Mouse (Mus musculus) midbrain, embryonic 10.5 days (tissue): ENCODE results near the gene Hacd1. TPM values are rescaled to one million over a fixed set of nuclear protein-coding genes. Genes with fewer than 3 reads are reported as not detected.
A peak's percentile ranks its signal among the peaks of the same experiment; 100 is the strongest.
"Not testable (repeated sequence)": the region's sequence is repeated elsewhere in the genome, so short reads cannot be mapped to it uniquely, and the experiment has no call there.

Source experiments
- DNase-seq: peaks from one replicate; pipeline ENCODE4 v3.0.0-alpha.2; 2017; ENCODE audit warnings: low spot score
- H3K27ac ChIP-seq: fragments of 300-500 bp; sonication (generic); replicated peaks from 2 replicates; pipeline ENCODE4 v1.5.1; 2016; ENCODE audit warnings: mild to moderate bottlenecking
- H3K27me3 ChIP-seq: fragments of 300-500 bp; sonication (generic); 2 replicates; pipeline ENCODE4 v1.6.1; 2016; ENCODE audit warnings: low read depth, mild to moderate bottlenecking; ENCODE audit not compliant: poor library complexity, severe bottlenecking
- H3K36me3 ChIP-seq: fragments of 300-500 bp; sonication (generic); 2 replicates; pipeline ENCODE4 v1.6.1; 2016; ENCODE audit warnings: mild to moderate bottlenecking, moderate library complexity
- H3K4me1 ChIP-seq: fragments of 300-500 bp; sonication (generic); 2 replicates; pipeline ENCODE4 v1.6.1; 2016
- H3K4me3 ChIP-seq: fragments of 300-500 bp; sonication (generic); 2 replicates; pipeline ENCODE4 v1.5.1; 2016; ENCODE audit warnings: mild to moderate bottlenecking, moderate library complexity
- H3K9me3 ChIP-seq: fragments of 300-500 bp; sonication (generic); replicated peaks from 2 replicates; pipeline ENCODE4 v1.6.1; 2016; ENCODE audit warnings: mild to moderate bottlenecking
- WGBS: fragments of 180-500 bp; shearing (Covaris S2); methylation state at CpG from one replicate; pipeline ENCODE4 v1.1.7; 2016; 5-methylcytosine and 5-hydroxymethylcytosine counted together
- polyA plus RNA-seq: library from polyadenylated mRNA; unstranded; fragments of >200 nt; fragmentation: Nextera tagmentation; extraction: Ambion mirVana; gene quantifications from 2 replicates; pipeline ENCODE4 v1.2.1, GENCODE M21; 2016

Hacd1 gene
- polyA plus RNA-seq, result 42.7 and 50.0 TPM in 2 replicates

DNA sequence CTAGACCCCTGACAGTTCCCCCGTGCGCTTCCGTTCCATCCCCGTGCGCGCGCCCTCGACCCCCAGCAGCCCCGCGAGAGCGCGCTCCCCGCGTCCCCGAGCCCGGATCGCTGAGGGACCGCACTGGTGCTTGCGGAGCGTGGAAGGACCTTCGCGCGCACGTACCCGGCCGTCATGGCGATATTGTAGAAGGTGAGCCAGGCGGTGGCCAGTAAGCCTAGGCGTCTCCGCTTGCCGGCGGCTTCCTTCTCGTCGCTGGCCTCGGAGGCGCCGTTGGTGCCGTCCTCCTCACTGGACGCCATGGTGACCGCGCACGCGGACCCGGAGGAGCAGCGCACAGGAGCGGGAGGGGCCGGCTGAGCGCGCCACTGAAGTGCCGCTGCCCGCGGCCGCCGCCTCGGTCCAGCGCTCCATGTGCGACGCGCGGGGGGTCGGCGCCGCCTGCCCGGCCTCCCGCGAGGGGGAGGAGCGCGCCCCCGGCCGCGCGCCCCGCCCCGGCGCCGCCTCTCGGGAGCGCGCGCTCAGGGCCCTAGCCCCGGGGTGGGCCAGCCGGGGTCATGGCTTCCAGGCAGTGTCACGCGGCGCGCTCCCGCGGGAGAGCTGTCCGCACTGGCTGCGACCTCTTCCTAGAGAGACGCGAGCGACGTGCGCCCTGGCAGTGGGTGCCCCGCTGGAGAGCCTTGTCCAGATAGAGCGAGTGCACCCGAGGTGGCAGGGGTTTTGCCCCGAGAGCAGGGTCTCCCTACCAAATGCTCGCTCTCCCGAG, at the start of gene Hacd1:
Hacd1 (minus strand) TSS at position 570 of the 766 bp plus-strand sequence.
- Histone ChIP-seq H3K4me1 (peaks cover 23% of the 10 kb centered on the region), H3K27ac (peak within 1 kb of the TSS; percentile 93), H3K4me3 (peak within 1 kb of the TSS; percentile 75), H3K27me3 (0 out of 2 replicates have a peak, but pooled peaks cover 3% of the 10 kb centered on the region), H3K9me3 (no peaks in the 10 kb centered on the region), H3K36me3 (no peaks in the 10 kb centered on the region)
- WGBS, result under 1% methylated on average over 95 of the region's 101 CpGs
- peak; percentile 82 for DNase-seq

DNA sequence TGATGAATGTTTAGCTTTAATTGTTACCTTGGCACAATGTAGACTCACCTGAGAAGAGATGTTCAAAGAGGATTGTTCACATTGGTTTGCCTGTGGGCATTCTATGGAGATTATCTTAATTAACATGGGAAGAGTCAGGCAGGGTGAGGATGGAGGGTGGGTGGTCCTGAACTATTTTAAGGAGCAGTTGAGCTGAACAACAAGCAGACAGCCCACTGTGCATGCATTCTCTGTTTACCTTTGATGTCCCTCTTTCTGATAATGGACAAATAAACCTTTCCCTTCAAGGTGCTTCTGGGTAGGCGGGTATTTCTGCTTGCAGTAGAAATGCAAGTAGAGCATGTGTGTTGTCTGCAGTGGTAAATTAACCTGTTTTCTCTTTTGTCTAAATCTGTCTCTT, 48.0 kb upstream of the Hacd1 start:
- DNase-seq, result no peak
- Histone ChIP-seq H3K27ac (no peak overlapping the region), H3K36me3 (peaks cover 37% of the 10 kb centered on the region), H3K4me1 (no peaks in the 10 kb centered on the region), H3K27me3 (no peaks in the 10 kb centered on the region), H3K4me3 (no peak overlapping the region), H3K9me3 (no peaks in the 10 kb centered on the region)
- WGBS, result 74% methylated on average over 1 of the region's 1 CpGs

DNA sequence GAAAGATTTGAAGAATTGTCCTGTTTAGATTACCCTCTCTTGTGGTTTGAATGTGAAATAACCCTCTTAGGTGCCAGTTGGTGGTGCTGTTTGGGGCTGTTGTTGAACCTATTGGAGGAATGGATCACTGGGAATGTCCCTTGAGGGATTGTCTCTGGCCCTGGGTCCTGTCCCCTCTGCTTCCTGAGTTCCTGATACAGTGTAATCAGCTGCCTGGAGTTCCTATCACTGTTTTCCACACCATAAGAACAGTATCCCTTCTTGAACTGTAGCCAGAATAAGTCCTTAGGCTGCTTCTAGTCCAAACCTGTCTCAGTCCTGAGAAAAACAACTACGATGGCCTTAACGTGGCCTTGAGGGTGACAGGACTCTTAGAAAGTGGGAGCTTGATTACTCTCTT, 46.7 kb upstream of the Hacd1 start:
- Histone ChIP-seq H3K9me3 (no peaks in the 10 kb centered on the region), H3K36me3 (peaks cover 31% of the 10 kb centered on the region), H3K27me3 (no peaks in the 10 kb centered on the region), H3K4me1 (no peaks in the 10 kb centered on the region), H3K27ac (no peak overlapping the region), H3K4me3 (no peak overlapping the region)
- DNase-seq, result no peak
- 94% methylated on average over 2 of the region's 2 CpGs for WGBS

DNA sequence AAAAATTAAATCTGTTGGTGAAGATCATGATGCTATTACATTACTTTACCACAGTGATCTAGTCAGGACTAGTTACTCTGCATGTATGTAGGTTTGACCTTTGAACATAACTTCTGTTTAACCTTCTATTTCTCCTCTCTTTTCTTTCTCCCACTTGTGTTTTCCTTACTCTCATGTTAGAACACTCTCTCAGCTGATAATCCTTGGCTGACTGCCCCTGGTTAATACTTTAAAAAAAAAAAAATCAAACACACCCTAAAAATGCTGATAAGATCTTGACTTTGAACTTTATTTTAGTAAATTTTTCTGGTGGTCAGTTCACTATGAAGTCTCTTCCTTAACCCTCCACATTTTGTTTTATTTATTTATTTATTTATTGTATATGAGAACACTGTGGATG, 44.6 kb upstream of the Hacd1 start:
- H3K4me3 ChIP-seq, result no peak overlapping the region
- no peak for DNase-seq
- peaks cover 13% of the 10 kb centered on the region for H3K9me3 ChIP-seq

DNA sequence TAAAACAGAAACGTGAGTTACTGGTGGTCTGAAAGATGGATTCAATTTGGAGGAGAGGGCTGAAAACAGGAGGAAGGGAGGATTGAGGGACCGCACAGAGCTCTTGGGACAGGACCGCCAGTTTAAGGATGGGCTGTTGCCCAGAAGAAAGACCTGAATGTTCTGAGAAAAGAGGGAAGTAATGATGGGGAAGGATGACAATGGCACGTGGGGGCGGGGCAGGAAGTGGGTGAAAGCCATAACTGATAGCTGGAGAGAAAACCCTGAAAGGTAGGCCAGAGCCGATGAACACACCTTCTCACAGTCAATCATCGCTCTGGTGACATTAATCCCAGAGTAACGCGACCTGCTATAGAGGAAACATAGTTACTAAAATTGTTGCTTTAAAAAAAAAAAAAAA, 22.6 kb upstream of the Hacd1 start:
- H3K27me3 ChIP-seq, H3K9me3 ChIP-seq, H3K36me3 ChIP-seq, H3K4me3 ChIP-seq, DNase-seq, H3K27ac ChIP-seq: not testable (repeated sequence)
- H3K4me1 ChIP-seq, result peaks cover 18% of the 10 kb centered on the region
- WGBS, result 90% methylated on average over 9 of the region's 9 CpGs

More for the DNA sequence above, 44.6 kb upstream of the Hacd1 start:
- Histone ChIP-seq H3K27me3 (no peaks in the 10 kb centered on the region), H3K27ac (no peak overlapping the region), H3K4me1 (no peaks in the 10 kb centered on the region), H3K36me3 (peaks cover 44% of the 10 kb centered on the region)

DNA sequence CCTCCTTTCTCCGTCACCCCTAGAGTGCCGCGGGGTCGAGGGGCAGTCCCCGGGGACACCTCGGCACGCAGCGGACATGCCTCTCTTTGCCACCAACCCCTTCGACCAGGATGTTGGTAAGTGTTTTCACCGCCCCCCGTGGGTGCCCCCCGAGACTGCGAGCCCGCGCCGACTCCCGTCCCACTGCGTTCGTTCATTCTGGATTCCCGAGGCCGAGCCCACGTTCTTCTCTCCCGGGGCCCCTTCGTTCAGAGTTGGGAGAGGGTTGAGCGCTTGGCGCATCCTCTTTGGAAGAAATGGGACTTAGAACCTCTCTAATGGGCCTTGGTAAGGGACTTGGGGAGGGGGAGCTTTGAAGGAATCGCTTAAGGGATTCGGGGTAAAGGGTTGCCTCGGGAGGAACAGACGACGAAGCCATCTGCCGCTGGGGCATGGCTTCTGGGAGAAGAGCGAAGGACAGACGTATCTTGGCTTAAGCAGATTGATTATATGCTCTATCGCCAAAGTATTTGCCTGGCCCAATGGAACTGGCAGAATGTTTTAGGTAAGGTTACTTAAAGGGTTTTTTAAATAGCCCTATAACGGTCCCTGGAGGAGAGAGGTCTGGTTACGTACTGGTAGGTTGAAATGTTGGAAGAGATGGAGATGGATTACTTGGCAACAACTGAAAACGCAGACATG, 18.4 kb upstream of the Hacd1 start:
- Histone ChIP-seq H3K27me3 (no peaks in the 10 kb centered on the region), H3K27ac (peak overlapping the region; percentile 100), H3K36me3 (peaks cover 5% of the 10 kb centered on the region; the same call in 1 of the 2 replicates), H3K9me3 (no peaks in the 10 kb centered on the region), H3K4me3 (peak overlapping the region; percentile 86), H3K4me1 (peaks cover 26% of the 10 kb centered on the region)
- DNase-seq, result no peak
- WGBS, result under 1% methylated on average over 38 of the region's 38 CpGs

DNA sequence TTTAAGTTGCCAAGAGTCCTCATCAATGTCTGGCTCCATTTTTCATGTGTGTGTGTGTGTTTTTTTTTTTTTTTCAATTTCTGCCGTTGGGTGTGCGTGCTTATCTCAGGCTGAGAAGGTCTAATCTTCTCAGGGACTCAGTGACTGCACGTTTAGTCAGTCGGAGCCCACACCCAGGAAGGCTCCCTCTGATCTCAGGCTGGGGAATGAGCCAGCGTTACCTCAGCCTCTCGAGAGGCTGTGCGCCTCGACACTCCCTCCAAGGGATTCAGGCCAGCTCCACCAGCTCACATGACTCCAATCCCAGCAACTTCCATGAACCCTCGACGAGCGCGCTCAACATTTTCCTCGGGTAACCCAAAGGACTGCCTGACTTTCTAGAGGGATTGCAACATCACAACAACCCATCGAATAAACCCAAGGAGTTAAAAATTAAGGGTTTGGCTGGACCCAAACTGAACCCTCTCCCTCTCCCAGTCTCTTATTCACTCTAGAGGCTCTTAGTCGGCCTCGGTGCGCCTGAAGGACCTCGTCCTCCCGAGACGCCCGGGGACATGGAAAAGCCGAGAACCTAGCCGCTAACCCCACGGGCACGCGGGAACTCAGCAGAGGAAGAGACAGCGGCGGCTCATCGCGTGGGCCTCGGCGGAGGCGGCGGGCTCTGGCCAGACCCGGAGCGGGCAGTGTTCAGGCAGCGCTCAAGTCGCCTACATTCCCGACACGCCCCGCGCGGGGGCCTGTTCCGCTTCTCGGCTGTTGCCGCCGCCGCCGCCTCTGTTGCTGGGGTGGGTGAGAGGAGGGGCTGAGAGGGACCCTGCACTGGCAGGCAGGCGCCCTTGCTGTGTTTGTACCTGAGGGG, 17.7 kb upstream of the Hacd1 start, which contains the start of gene Stam:
Stam (plus strand) TSS at position 737 of the 859 bp plus-strand sequence.
- Histone ChIP-seq H3K4me3 (peak within 1 kb of the TSS; percentile 86), H3K9me3 (no peaks in the 10 kb centered on the region), H3K36me3 (peaks cover 5% of the 10 kb centered on the region; the same call in 1 of the 2 replicates), H3K27ac (peak within 1 kb of the TSS; percentile 100), H3K4me1 (peaks cover 26% of the 10 kb centered on the region), H3K27me3 (no peaks in the 10 kb centered on the region)
- under 1% methylated on average over 50 of the region's 50 CpGs for WGBS
- DNase-seq, result peak; percentile 93

DNA sequence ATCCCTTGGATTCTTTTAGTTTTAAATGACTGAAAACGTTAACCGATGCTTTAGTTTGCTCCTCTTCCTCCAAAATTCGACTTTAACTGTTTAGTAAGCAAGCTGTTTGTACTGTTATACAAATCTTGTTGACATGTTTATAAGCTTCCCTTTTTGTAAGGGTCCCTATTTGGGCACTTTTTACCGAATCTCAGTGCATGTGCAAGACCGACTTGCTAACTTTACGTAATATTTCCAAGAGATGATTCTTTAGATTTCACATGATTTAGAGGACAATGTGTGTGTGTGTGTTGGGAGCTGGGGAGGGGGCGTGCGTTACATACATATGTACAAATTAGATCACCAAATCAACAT, 17.1 kb upstream of the Hacd1 start:
- Histone ChIP-seq H3K4me3 (peak overlapping the region; percentile 86), H3K9me3 (no peaks in the 10 kb centered on the region), H3K27ac (peak overlapping the region; percentile 100), H3K27me3 (no peaks in the 10 kb centered on the region), H3K4me1 (peaks cover 26% of the 10 kb centered on the region), H3K36me3 (peaks cover 2% of the 10 kb centered on the region; the same call in 1 of the 2 replicates)
- 25% methylated on average over 8 of the region's 8 CpGs for WGBS
- DNase-seq, result no peak

DNA sequence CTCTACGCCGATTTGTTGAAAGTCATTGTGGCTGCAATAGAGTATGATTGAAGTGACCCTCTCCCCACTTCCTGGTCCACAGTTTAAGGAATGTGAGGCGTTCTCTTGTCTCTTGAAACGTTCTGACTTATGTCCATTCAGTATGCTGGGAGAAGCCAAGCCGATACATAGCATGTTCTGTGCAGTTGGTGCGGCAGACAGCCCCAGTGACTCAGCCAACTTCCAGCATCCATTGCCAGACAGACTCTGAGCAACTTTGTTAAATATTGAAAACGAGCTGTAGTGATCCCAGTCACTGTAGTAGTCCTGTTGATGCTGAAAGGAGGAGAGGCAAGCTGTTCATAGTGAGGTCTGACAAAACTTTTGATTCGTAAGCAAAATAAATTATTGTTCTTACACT, 14.5 kb upstream of the Hacd1 start:
- no peak for DNase-seq
- Histone ChIP-seq H3K27me3 (no peaks in the 10 kb centered on the region), H3K9me3 (no peaks in the 10 kb centered on the region), H3K27ac (no peak overlapping the region), H3K4me1 (peaks cover 16% of the 10 kb centered on the region), H3K36me3 (no peaks in the 10 kb centered on the region), H3K4me3 (no peak overlapping the region)
- WGBS, result 84% methylated on average over 8 of the region's 8 CpGs

DNA sequence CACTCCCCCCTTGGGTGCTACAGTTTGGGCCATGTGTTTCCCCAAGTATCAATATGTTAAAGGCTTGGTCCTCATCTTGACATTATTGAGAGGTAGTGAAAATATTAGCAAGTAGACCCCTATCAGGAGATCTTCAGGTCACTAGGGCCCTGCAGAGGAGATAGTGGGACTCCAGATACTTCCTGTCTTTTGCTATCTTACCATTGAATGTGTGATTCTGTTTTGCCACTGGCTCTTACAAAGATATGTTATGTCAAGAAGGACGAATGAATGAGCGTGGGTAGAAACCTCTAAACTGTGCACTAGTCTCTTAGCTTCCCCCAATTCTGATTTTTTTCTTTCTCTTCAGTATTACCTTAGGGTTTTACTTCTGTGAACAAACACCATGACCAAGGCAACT, 13.1 kb upstream of the Hacd1 start:
- Histone ChIP-seq H3K4me1 (peaks cover 8% of the 10 kb centered on the region), H3K27me3 (no peaks in the 10 kb centered on the region), H3K4me3 (no peak overlapping the region), H3K36me3 (no peaks in the 10 kb centered on the region), H3K9me3 (no peaks in the 10 kb centered on the region), H3K27ac (no peak overlapping the region)
- no peak for DNase-seq
- 81% methylated on average over 2 of the region's 2 CpGs for WGBS

DNA sequence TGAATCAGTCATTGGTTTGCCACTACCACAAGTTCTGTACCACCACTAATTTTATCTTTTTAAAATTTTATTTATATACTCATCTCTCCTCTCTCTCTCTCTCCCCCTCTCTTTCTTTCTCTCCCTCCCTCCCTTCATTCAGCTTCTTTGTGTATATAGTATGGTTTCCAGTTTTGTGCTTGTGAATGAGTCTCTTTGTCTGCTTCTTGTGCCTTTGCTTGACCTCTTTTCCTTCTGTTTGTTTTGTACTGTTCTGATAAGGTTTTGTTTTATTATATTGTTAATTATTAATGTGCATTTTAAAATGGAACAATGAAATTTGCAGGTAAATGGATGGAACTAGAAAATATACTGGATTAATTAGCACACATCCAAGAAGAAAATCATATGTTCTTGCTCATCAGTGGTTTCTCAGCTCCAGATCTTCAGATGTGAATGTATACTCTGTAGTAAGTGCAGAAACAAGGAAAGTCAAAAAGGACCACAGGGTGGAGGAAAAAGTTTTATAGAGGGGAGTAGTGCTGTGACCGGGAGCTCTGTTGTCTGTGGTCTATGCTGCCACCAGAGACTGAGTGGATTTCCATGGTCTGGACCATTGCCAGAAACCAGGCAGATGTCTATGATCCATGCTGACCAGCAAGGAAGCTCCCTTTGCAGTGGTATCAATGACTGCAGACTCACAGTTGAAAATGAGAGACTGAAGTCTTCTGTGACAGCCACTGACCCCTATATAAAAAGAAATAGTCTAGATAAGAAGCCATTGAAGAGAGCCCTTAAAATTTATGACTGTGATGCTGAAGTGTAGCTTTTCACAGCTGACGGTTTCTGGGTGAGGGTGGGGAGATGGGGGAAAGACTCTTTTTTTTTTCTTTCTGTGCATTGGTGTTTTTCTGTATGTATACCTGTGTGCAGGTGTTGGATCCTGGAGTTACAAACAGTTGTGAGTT, 10.0 kb upstream of the Hacd1 start:
- WGBS, result 85% methylated on average over 2 of the region's 2 CpGs

DNA sequence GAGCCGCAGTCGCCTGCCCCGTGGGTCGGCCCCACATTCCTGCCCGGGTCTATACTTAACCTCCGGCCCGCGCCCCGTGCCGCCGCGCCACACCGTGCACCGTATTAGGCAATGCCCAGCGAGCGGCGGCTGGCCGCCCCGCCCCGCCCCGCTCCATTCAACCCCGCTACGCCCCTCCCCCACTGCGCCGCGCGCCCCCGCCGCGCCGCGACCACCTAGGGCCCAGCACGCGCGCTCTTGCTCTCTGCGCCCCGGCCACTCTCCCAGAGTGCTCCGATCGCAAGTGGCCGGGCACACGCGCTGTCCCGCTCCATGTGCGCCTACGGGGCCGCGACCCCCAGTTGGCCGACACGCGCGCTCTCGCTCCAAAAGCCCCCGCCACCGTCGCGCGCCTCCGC, 768 bp downstream of the Hacd1 start:
- H3K4me1 ChIP-seq, result peaks cover 23% of the 10 kb centered on the region
- peak; percentile 89 for DNase-seq
- H3K36me3 ChIP-seq, result no peaks in the 10 kb centered on the region
- peak overlapping the region; percentile 75 for H3K4me3 ChIP-seq
- 0 out of 2 replicates have a peak, but pooled peaks cover 3% of the 10 kb centered on the region for H3K27me3 ChIP-seq
- H3K9me3 ChIP-seq, result no peaks in the 10 kb centered on the region
- peak overlapping the region; percentile 93 for H3K27ac ChIP-seq
- WGBS, result under 1% methylated on average over 47 of the region's 58 CpGs

More for the DNA sequence above, 10.0 kb upstream of the Hacd1 start:
- no peaks in the 10 kb centered on the region for H3K27me3 ChIP-seq
- no peak for DNase-seq
- H3K9me3 ChIP-seq, result no peaks in the 10 kb centered on the region
- H3K4me3 ChIP-seq, result no peak overlapping the region
- H3K4me1 ChIP-seq, result no peaks in the 10 kb centered on the region
- no peak overlapping the region for H3K27ac ChIP-seq
- no peaks in the 10 kb centered on the region for H3K36me3 ChIP-seq
